Mouse (Mus musculus) CD4-positive helper T cell, adult 2 months (primary cell): ENCODE results near the gene Myh7b.

Experiments used
- DNase-seq: peaks from one replicate; pipeline ENCODE4 v3.0.0-alpha.2; 2012; ENCODE audit warnings: low read depth, missing footprints, low spot score

Gene Myh7b

GRCm38 (mm10) chr2:155634562-155634961 lies 23.6 kb downstream of the Myh7b start:
- DNase-seq: no peak

GRCm38 (mm10) chr2:155635961-155636360 lies 24.9 kb downstream of the Myh7b start:
- no peak for DNase-seq

DNA sequence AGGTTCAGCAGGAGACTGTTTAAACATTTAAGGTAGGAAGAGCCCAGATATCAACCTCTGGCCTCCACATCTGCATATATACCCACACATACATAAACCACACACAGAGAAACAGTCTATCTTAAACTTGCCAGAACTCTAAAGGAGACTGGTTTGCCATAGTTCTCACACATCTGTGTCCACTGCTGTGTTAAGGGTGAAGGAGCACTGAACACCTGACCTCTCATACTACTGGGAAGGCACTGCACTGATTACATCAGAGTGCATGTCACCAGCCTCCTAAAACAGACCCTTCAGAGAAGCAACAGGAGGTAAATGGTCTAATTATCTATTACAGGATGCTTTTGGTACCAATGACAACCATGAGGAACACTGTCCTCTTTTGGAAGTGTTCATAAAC lies 25.9 kb downstream of the Myh7b start:
- no peak for DNase-seq

GRCm38 (mm10) chr2:155637411-155637810 lies 26.4 kb downstream of the Myh7b start:
- no peak for DNase-seq

DNA sequence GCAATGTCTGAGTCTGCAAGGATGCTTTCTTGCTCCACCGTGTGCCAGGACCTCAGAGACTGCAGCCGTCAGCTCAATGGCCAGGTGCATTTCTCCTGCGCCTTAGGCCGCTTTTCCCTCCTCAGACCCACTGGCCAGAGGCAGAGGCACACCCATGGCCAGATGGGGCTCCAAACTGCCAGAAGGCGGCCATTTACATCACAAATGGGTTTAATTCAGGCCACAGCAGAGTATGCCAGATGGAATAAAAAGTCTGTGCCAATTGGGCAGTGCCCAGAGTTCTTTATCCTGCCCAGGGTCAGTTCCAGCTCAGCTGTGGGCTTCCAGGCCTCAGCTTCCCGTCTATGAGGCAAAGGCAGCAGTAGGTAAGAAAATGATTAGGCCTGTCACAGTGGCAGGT lies 29.6 kb downstream of the Myh7b start:
- no peak for DNase-seq

- DNase-seq: no peak
Measured at GRCm38 (mm10) chr2:155641540-155642472, 30.8 kb downstream of the Myh7b start.

DNA sequence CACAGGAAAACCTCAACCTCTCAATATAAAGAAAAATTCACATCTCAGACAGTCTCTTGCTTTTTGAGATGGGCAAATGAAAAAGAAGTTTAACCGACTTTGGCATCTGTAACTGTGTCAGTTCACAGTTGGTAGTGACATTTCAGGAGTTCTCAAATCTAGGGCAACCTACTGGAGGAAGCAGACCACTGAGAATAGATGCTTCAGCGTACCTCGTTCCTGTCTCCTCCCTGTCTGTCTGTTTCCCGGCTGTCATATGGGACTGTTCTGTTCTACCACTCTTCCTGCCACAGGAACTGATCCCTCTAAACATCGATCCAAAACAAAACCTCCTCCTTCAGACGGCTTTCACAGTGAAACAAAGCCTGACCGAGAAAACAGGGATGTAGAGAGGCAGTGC lies 34.7 kb downstream of the Myh7b start:
- no peak for DNase-seq

DNA sequence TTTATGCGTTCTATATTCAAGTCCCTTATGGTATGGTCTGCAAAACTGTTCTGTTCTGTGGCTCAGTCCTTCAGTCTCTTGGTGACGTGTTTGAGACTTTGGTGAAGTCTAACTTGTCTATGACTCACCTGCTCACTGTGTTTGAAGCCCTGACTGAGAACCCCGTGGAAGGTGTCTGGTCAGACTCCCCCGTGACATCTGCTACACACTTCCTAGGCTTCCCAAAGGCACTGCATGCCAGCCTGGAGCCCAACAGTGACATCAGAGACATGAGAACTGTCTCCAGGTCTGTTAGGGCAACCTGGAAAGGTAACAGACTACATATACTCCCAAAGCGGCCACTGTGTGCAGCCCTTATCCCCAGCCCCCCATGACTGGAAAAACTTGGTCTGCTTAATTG lies 41.6 kb downstream of the Myh7b start:
- DNase-seq: no peak

GRCm38 (mm10) chr2:155655759-155656372 lies 44.9 kb downstream of the Myh7b start:
- DNase-seq: no peak

- no peak for DNase-seq
Measured at GRCm38 (mm10) chr2:155662390-155662789, 51.4 kb downstream of the Myh7b start.

DNA sequence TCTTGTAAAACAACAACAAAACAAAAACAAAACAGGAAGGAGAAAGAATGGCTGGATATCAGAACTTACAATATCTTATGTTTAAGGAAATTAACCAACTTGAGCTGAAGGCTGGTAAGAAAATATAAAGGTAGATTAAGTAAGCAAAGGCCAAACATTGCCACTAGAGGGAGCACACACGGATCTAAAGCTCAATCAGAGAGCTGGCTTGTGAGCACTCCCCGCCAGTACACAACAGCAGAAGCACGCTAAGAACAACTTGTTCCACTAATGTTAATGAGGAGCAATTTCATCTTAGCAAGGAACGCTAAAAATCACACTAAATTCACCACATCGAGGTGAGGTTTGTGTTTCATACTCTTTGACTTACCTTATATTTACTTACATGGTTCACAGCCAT lies 52.1 kb downstream of the Myh7b start:
- peak; percentile 68 for DNase-seq

GRCm38 (mm10) chr2:155663910-155664460 lies 53.0 kb downstream of the Myh7b start:
- DNase-seq: no peak

DNA sequence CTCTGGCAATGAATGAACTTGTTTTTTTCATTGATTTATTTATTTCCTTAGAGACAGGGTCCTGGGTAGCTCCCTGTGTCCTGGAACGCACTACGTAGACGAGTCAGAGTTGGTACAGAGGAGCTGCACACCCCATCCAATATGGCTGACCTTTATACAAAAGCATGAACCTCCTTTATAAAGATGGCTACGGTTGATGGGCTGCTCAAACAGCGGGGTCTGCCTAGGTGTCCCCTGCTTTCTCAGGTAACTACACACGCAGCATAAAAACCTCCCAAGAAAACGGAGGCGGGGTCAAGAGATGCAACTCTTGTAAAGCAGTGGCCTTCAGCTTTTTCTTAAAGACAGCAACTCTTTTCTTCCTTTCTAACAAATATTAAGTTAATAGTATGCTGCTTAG lies 56.9 kb downstream of the Myh7b start:
- DNase-seq: no peak

DNA sequence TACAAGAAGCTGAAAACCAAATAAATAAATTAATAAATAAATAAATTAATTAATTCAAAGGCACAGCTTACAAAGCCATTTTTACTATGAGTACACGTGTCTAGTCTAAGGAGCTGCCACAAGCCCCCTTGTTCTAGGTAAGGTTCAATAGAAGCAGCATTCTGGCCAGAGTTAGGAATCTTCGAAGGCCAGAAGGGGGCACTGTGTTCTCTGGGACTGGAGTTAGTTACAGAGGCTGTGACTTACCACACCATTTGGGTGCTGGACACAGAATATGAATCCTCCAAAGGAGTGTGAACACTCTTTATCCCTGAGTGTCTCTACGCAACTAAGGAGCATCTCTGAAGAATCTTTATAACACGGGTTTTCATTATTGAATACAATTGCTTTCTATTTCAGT lies 57.4 kb downstream of the Myh7b start:
- DNase-seq: peak; percentile 49

DNA sequence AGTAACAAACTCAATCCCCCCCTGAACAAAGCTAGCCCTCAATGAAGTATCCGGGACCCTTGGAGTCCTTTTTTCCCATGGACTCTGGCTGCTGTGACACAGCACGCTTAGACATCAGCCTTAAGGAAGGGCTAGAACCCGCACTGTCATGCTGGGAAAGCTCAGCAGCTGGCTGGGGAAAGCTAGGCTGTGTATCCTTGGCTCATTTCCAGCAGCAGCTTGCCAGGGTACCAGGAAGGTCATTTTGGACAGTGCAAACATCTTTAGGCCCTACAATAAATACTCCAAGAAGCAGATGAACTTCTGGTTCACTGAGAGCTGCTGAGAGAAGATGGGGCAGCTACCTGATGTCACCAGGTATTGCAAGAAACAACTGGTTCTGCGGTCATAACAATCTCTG lies 60.2 kb downstream of the Myh7b start:
- no peak for DNase-seq

GRCm38 (mm10) chr2:155673546-155673945 lies 62.5 kb downstream of the Myh7b start:
- peak; percentile 82 for DNase-seq

GRCm38 (mm10) chr2:155675118-155675517 lies 64.1 kb downstream of the Myh7b start:
- DNase-seq: no peak

GRCm38 (mm10) chr2:155679586-155680110 lies 68.6 kb downstream of the Myh7b start:
- peak; percentile 70 for DNase-seq

GRCm38 (mm10) chr2:155680591-155680990 lies 69.6 kb downstream of the Myh7b start:
- DNase-seq: no peak

GRCm38 (mm10) chr2:155681194-155681593 lies 70.2 kb downstream of the Myh7b start:
- no peak for DNase-seq

- DNase-seq: peak; percentile 32
Measured at GRCm38 (mm10) chr2:155681874-155682273, 70.9 kb downstream of the Myh7b start.

GRCm38 (mm10) chr2:155683137-155683536 lies 72.1 kb downstream of the Myh7b start:
- DNase-seq: no peak
